Mouse (Mus musculus) c-Kit-positive CD71-positive TER-119-negative erythroid progenitor cells, embryonic 14.5 days (primary cell): Measurements from ENCODE around the gene Slc39a10.
"Not testable (repeated sequence)": the region's sequence is repeated elsewhere in the genome, so short reads cannot be mapped to it uniquely, and the experiment has no call there.

ENCODE experiments used
- DNase-seq: peaks from one replicate; pipeline ENCODE4 v3.0.0-alpha.2; 2013; ENCODE audit warnings: low read depth

The Slc39a10 gene

GRCm38 (mm10) chr1:46770077-46770695, 122.5 kb downstream of the Slc39a10 start:
- DNase-seq = not testable (repeated sequence)

GRCm38 (mm10) chr1:46769318-46769717, 123.3 kb downstream of the Slc39a10 start:
- peak; percentile 1 for DNase-seq

- DNase-seq = not testable (repeated sequence)
Observed at GRCm38 (mm10) chr1:46764600-46764999, 128.1 kb downstream of the Slc39a10 start.
